Mouse (Mus musculus) heart, postnatal 36 days (tissue): ENCODE results near the gene Trappc11. TPM values are rescaled to one million over a fixed set of nuclear protein-coding genes. Genes with fewer than 3 reads are reported as not detected.
"Not testable (repeated sequence)": the region's sequence is repeated elsewhere in the genome, so short reads cannot be mapped to it uniquely, and the experiment has no call there.

Source experiments
- DNase-seq, 2 experiments: peaks; one replicate each; pipeline ENCODE4 v3.0.0; 2021 to 2022
- intact Hi-C: fragments of 180-260 bp; cut with DNase I; formaldehyde crosslinking; loops from one replicate; pipeline ENCODE4 v1.15.1; 2025
- total RNA-seq, 2 experiments: library from RNA; stranded (reverse); gene quantifications; 2 replicates each; pipeline ENCODE4 v1.2.3; 2021

Gene Trappc11
- total RNA-seq, 2 experiments from 2014 or later, result 20.3 to 21.0 TPM

GRCm38 (mm10) chr8:47493106-47493505, 40.2 kb downstream of the Trappc11 start:
- no peak for DNase-seq
- intact Hi-C loops, result loop anchor here (10.0 kb wide), 1 partner anchor 478 kb away; no protein-coding TSS in a partner anchor

- intact Hi-C loops, result no loop called here
- no peak for DNase-seq
Measured at GRCm38 (mm10) chr8:47487231-47487630, 46.0 kb downstream of the Trappc11 start.

- intact Hi-C loops, result no loop called here
- DNase-seq, result no peak
Measured at GRCm38 (mm10) chr8:47482354-47483071, 50.8 kb downstream of the Trappc11 start.

- intact Hi-C loops, result no loop called here
Measured at GRCm38 (mm10) chr8:47480039-47480438, 53.2 kb downstream of the Trappc11 start.

GRCm38 (mm10) chr8:47461650-47462049, 71.6 kb downstream of the Trappc11 start:
- peak; percentile 33 to 34 for DNase-seq

More at GRCm38 (mm10) chr8:47480039-47480438, 53.2 kb downstream of the Trappc11 start:
- no peak for DNase-seq

GRCm38 (mm10) chr8:47459216-47459749, 74.0 kb downstream of the Trappc11 start:
- DNase-seq, result no peak
- intact Hi-C loops, result no loop called here

More at GRCm38 (mm10) chr8:47461650-47462049, 71.6 kb downstream of the Trappc11 start:
- intact Hi-C loops, result loop anchor here (10.0 kb wide), 1 partner anchor 47 kb away; no protein-coding TSS in a partner anchor

GRCm38 (mm10) chr8:47458591-47458990, 74.7 kb downstream of the Trappc11 start:
- intact Hi-C loops, result no loop called here
- no peak for DNase-seq

GRCm38 (mm10) chr8:47449211-47449610, 84.1 kb downstream of the Trappc11 start:
- intact Hi-C loops, DNase-seq: not testable (repeated sequence)

GRCm38 (mm10) chr8:47446312-47447046, 86.8 kb downstream of the Trappc11 start, which contains the start of gene Stox2:
Stox2 (minus strand) TSS chr8:47446362.
- intact Hi-C loops, result no loop called here
- DNase-seq, result no peak

Other genes with a start within 250 kb of the Trappc11 start
- gene Stox2, start 87.1 kb downstream of the Trappc11 start, total RNA-seq, result 10 to 100 TPM; 10.1 to 13.6 TPM
- 10 to 100 TPM; 59.3 TPM for gene Rwdd4a, start 194 bp upstream of the Trappc11 start, total RNA-seq
- gene Ing2, start 142.1 kb upstream of the Trappc11 start, total RNA-seq, result 1 to 10 TPM; 6.5 to 6.8 TPM
- 1 to 10 TPM; 9.8 TPM for gene Cdkn2aip, start 180.5 kb upstream of the Trappc11 start, total RNA-seq